Mouse (Mus musculus) 3T3-L1 (cell line): Measurements from ENCODE around the gene Nlrp9b.
"Not testable (repeated sequence)": the region's sequence is repeated elsewhere in the genome, so short reads cannot be mapped to it uniquely, and the experiment has no call there.

Experiments
- DNase-seq: peaks from one replicate; pipeline ENCODE4 v3.0.0-alpha.2; 2015; ENCODE audit warnings: low read depth, low spot score

Nlrp9b gene

GRCm38 (mm10) chr7:20122479-20122878 lies 131.2 kb downstream of the Nlrp9b start, which contains the start of gene Gm16442:
TSS of gene Gm16442 (minus strand) at chr7:20122579.
- DNase-seq: not testable (repeated sequence)
